Mouse (Mus musculus) telencephalon, adult 2 months (tissue): ENCODE results near the gene Olfr799.

Experiments used
- DNase-seq: peaks from one replicate; pipeline ENCODE4 v3.0.0-alpha.2; 2011; ENCODE audit warnings: low read depth, low spot score

Olfr799 gene

DNA sequence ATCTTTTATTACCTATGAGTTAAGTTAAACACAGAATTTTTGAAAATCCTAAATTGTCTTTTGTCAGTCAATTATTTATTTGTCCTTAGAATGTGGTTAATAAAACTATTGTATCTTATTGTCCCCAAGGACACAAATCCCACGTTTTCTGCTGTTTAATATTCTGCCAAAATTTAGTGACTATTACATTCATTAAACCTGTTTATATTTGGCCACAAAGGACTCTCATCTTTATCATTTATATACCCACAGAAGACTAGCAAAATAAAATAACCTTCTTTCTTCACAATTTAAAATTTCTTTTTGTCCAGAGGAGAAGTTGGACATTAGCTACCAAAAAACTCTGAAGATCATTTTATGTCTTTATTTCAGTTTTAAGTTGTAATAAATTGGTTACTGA, at the start of gene Olfr799:
Olfr799 (plus strand) TSS at position 301 of the 400 bp plus-strand sequence.
- no peak for DNase-seq

DNA sequence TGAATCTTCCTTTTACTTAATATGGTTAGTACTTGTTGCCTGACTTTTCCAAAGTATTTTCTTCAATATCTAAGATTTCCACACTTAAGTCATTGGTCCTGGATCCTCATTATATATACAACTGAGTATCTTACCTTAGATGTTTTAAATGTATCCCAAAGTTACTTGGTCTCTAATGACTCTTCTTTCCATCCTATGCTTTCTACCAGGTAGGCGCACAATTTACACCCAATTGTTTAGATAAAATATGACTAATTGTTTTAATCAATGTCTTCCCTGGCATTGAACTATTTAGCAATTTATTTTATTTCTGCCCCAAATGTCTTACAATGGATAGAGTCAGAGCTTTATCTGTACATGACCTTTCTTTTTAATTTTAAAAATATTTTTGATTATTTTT, 24.8 kb upstream of the Olfr799 start, which contains the start of gene Olfr796:
Olfr796 (minus strand) TSS at position 101 of the 400 bp plus-strand sequence.
- DNase-seq, result no peak

DNA sequence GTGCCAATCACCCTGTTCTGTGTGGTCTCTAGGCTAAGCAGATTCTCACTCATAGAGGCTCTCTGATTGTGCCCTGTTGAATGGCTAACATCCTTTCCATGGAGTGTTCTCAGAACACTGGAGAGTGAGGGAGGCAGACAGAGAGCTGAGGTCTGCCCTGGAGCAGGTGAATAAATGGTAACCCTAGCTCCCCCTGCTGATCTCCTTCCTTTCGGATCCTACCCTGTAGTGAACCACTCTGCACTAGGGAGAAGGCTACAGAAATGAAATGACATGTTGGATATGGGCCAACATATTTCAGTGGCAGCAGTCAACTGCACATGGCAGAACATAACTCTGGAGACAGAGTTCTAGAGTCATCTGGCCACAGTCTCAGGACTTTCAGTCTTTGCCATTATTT, 15.6 kb upstream of the Olfr799 start:
- DNase-seq, result no peak

DNA sequence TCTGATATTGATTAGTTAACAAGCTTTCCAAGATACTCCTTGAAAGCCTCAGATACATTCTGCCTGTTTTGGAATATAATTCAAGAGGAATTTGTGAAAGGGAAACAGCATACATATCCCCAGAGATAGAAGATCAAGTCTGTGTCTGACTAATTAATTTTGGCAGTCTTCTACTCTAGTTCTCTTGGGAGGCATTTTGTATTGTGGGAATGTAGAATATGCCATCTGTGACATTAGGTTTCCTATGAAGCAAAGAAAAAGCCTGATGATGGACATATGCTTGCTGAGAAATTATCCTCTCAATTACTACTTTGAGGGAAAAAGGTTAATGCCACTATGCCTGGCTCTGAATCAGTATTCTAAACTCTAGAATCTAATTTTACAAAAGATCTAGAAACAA, 14.0 kb upstream of the Olfr799 start:
- DNase-seq, result no peak

DNA sequence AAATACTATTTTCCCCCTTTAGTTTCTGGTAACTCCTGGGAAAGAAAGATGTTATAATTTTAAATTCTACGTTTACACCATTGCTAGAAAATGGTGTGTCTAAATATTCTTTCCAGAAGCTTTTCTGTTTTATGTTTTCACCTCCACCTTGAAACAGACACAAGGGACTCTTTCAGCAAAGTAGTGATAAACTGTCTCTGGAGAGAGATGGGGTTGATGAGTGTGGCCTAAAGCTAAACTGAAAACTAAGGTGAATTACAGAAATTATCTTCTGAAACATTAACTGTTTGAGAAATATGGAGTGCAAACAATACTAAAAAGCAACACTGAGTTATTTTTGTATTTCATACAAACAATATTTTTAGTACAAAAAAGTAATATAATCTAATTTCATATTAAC, 9.4 kb upstream of the Olfr799 start, which contains the start of gene Olfr798:
Olfr798 (minus strand) TSS at position 101 of the 400 bp plus-strand sequence.
- DNase-seq, result no peak

DNA sequence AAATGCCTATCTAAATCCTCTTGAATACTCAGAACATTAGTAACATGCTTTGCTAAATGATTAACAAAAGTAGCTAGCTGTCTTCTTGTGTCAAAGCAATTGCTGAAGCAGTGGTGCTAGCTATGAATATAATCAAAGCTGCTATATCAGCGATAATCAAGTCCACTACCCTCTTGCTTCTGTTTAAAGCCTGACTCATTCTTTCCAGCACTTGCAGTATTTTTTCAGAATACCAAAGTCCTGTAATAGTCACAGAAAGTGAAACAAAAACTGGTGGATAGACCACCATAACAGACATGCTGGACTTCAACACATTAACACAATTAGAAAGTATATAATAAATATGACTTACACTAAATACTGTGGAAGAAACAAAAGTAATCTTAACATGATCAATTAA, 14.5 kb downstream of the Olfr799 start:
- no peak for DNase-seq

DNA sequence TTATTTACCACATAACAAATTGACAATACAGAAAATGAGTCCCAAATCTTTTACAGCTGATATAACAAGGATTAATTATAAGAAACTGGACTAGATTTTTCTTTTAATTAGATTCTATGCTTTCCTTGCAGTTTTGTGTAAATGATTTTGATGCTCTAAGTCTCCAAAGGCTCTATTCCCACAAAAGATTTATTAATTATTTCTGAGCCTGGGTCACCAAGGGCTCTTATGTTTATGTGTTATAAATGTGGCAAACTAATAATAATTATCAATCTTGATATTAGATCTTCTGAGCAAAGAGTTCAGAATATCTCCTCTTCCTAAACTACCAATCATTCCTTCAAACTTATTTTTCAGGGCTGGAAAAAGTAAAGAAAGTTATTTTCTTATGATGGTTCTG, 20.1 kb downstream of the Olfr799 start, which contains the start of gene Olfr800:
Olfr800 (plus strand) TSS at position 301 of the 400 bp plus-strand sequence.
- DNase-seq, result no peak

DNA sequence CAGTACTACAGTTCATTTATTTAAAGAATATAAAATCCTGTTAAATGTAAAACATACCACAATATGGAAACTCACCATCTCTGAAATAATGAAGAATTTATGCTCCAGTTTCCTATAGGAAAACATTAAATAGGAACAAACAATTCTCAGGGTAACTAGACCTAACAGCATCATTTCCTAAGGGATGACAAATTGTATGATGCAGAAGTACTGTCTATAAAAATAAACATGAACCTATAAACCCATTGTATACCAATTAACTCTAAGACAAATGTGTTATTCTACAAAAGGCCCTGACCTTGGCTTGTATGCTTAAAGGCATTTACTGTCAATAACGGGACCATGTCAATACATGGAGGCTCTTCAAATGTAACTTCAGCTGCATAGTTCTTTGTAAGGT, 36.5 kb downstream of the Olfr799 start, which contains the start of gene Olfr801:
Olfr801 (minus strand) TSS at position 101 of the 400 bp plus-strand sequence.
- DNase-seq, result no peak

DNA sequence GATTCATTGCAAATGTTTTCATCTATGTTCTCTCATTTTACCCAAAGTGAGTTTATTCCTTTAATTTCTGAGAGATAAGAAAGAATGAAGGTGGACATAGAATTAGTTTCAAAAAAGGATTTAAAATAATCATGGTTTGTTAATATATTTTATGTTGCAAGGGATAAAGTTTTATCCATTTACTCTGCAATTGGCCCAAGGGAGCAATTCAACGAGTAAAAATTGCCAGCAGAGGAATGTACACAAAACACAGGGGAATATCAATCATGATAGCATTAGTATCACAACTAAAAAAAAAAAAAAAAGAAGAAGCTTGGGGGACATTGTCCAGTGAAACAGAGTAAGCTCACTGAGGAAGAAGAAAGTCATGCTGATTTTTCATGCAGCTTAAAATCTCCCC, 50.8 kb downstream of the Olfr799 start, which contains the start of gene Olfr802:
Olfr802 (minus strand) TSS at position 101 of the 400 bp plus-strand sequence.
- no peak for DNase-seq

DNA sequence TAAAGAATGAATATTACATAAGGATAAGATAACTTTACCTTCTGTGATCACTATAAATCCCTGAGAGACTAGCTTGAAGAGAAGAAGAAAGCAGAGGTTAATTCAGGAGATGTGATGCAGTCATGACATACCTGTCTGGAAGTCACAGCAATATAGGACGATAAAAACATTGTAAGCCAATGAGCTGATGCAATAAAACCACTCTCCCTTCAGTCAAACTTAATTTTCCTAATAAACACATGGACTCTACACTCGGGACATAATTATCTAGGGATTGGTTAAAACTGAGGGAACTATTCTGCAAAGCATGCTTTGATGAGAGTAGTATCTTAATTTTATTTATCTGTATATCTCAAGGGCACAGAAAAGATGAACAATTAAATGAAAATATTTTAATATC, 56.9 kb downstream of the Olfr799 start, which contains the start of gene Olfr803:
Olfr803 (minus strand) TSS at position 101 of the 400 bp plus-strand sequence.
- no peak for DNase-seq
